Mouse (Mus musculus) heart, adult 2 months (tissue): ENCODE measurements around the gene Map3k9. TPM values are rescaled to one million over a fixed set of nuclear protein-coding genes. Genes with fewer than 3 reads are reported as not detected.

Experiments used
- DNase-seq, 2 experiments: peaks; one replicate each; pipeline ENCODE4 v3.0.0; 2021
- H3K27ac ChIP-seq: fragments of 200-600 bp; 2 replicates; pipeline ENCODE4 v1.8.1; 2022
- H3K27me3 ChIP-seq: fragments of 200-500 bp; 2 replicates; pipeline ENCODE4 v1.6.1; 2012; ENCODE audit warnings: mild to moderate bottlenecking, low read length, inconsistent platforms, mixed read lengths; ENCODE audit not compliant: control insufficient read depth, insufficient read depth
- H3K36me3 ChIP-seq: fragments of 200-500 bp; 2 replicates; pipeline ENCODE4 v1.6.1; 2012; ENCODE audit warnings: low read length, inconsistent platforms; ENCODE audit not compliant: control insufficient read depth, insufficient read depth
- H3K4me1 ChIP-seq: fragments of 200-500 bp; 2 replicates; pipeline ENCODE4 v1.6.1; 2011; ENCODE audit warnings: low read length; ENCODE audit not compliant: control insufficient read depth, insufficient read depth
- H3K4me3 ChIP-seq: fragments of 200-600 bp; 2 replicates; pipeline ENCODE4 v1.8.1; 2022
- H3K79me2 ChIP-seq: fragments of 200-500 bp; replicated peaks from 2 replicates; pipeline ENCODE4 v1.6.1; 2012; ENCODE audit warnings: mild to moderate bottlenecking, inconsistent platforms, low read length, moderate library complexity, mixed read lengths; ENCODE audit not compliant: control insufficient read depth, insufficient read depth
- H3K9ac ChIP-seq: fragments of 200-500 bp; 2 replicates; pipeline ENCODE4 v1.6.1; 2012; ENCODE audit warnings: low read depth, mild to moderate bottlenecking, control low read depth, inconsistent platforms, low read length, mixed read lengths
- CTCF ChIP-seq: fragments of 200-600 bp; IDR thresholded peaks from 2 replicates; pipeline ENCODE4 v1.8.1; 2022; ENCODE audit warnings: antibody characterized with exemption, mild to moderate bottlenecking, moderate library complexity
- EP300 ChIP-seq: fragments of 200-500 bp; IDR thresholded peaks from 2 replicates; pipeline ENCODE4 v1.6.1; 2011; ENCODE audit warnings: low read depth, low read length, control low read depth; ENCODE audit not compliant: insufficient read depth
- POLR2A ChIP-seq: fragments of 200-500 bp; IDR thresholded peaks from 2 replicates; pipeline ENCODE4 v1.6.1; 2011; ENCODE audit warnings: mild to moderate bottlenecking, low read depth, low read length, control low read depth; ENCODE audit not compliant: insufficient read depth
- WGBS: fragments of 180-500 bp; shearing (Covaris S2); methylation state at CpG from one replicate; pipeline ENCODE4 v1.1.7; 2018; 5-methylcytosine and 5-hydroxymethylcytosine counted together
- intact Hi-C: fragments of 180-260 bp; cut with DNase I; formaldehyde crosslinking; loops from one replicate; pipeline ENCODE4 v1.15.1; 2025
- polyA plus RNA-seq: library from polyadenylated mRNA; depleted of rRNA; stranded (reverse); fragments of >200 nt; gene quantifications from 2 replicates; pipeline ENCODE4 v1.2.3, GENCODE M21; 2012
- total RNA-seq, 2 experiments: library from RNA; stranded (reverse); gene quantifications; 2 replicates each; pipeline ENCODE4 v1.2.3; 2021

The Map3k9 gene
- total and polyA plus RNA-seq, 3 experiments: 0.08 to 0.29 (median 0.20) TPM

DNA sequence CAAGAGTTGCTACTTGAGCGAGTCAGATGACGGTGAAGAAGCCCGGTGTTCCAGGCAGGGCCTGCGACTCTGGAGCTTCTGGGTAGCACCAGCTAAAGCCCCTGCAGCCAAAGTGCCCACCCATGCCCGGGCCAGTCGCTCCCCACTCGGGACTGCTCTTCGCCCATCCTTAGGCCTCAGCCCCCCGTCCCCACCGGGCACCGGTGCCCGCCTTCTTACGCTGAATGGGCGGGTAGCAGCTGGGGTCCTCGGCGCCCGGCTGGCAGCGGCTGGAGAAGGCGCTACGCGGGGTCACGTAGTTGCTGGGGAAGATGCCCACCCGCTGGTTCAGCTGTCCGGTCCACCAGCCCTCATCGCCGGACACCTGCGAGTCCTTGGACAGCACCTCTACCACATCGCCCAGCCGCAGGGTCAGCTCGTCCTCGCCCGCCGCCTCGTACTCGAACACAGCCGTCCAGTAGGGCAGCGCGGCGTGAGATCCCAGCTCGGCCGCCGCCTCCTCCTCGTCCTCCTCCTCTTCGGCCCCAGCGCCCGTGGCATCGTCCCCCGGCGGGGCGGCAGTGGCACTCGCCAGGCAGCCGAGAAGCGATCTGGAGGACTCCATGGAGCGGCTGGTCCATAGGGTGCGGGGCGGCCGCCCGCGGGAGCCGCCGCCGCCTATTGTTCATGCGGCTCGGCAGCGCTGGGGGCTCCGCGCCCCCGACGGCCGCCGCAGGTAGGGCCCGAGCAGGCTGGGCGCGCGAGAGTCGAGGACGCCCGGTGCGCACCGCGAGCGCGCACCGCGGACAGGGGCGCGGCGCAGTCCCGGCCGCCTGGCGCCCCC lies 493 bp downstream of the Map3k9 start:
- no peaks in the 10 kb centered on the region for H3K36me3 ChIP-seq
- WGBS: 1% methylated on average over 82 of the region's 91 CpGs
- TF ChIP-seq POLR2A (no peak), CTCF (no peak), EP300 (no peak)
- peak in 1 of 2 experiments; percentile 41 for DNase-seq
- H3K27ac ChIP-seq: no peak overlapping the region
- H3K4me1 ChIP-seq: no peaks in the 10 kb centered on the region
- H3K27me3 ChIP-seq: peaks cover 6% of the 10 kb centered on the region
- no peaks in the 10 kb centered on the region for H3K79me2 ChIP-seq
- peak overlapping the region; percentile 11 for H3K9ac ChIP-seq
- H3K4me3 ChIP-seq: peak overlapping the region; percentile 64
- intact Hi-C loops: no loop called here

DNA sequence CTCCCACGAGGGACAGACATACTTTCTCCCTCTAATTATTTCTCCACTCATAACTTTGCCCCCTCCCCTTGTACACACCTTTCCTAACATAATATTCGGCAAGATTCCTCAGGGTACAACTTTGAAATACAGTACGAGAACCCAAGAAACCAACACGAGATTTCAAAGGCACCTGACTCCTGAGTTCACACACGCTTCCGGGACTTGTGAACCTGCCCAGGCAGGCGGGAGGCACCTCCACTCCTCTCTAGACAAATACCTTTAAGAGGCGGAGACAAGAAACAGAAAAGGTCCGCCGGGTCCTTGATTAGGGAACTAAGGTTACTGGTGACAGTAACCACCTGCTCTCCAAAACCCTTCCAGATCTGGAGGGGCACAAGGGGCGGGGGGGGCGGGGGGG lies 1.1 kb downstream of the Map3k9 start:
- no peaks in the 10 kb centered on the region for H3K36me3 ChIP-seq
- no peak for DNase-seq
- peaks cover 6% of the 10 kb centered on the region for H3K27me3 ChIP-seq
- no peak overlapping the region for H3K27ac ChIP-seq
- WGBS: 18% methylated on average over 11 of the region's 12 CpGs
- intact Hi-C loops: no loop called here
- H3K4me3 ChIP-seq: no peak overlapping the region
- H3K9ac ChIP-seq: no peak overlapping the region
- H3K4me1 ChIP-seq: no peaks in the 10 kb centered on the region
- TF ChIP-seq POLR2A (no peak), EP300 (no peak), CTCF (no peak)
- no peaks in the 10 kb centered on the region for H3K79me2 ChIP-seq

DNA sequence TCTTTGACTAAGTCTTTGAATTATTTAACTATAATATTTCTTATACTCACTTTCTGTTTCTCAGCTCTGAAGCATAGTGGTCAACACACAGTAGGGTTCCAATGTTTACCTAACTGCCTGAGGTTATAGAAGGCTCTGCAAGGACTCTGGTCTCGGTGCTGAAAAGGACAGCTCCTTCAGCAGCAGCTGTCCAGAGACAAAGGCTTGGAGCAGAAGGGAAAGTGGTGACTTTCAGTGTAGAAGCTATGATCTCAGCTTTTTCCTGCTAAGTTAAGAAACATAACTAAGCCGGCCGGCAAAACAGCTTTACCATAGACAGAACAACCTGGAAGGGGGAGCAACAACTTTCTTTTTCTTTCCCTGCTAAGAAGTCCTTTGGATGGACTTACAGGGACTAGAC lies 4.8 kb downstream of the Map3k9 start:
- TF ChIP-seq EP300 (no peak), POLR2A (no peak), CTCF (no peak)
- Histone ChIP-seq H3K27ac (no peak overlapping the region), H3K4me1 (no peaks in the 10 kb centered on the region), H3K27me3 (peaks cover 6% of the 10 kb centered on the region), H3K4me3 (no peak overlapping the region), H3K79me2 (no peaks in the 10 kb centered on the region), H3K9ac (no peak overlapping the region), H3K36me3 (no peaks in the 10 kb centered on the region)
- intact Hi-C loops: no loop called here
- WGBS: 12% methylated on average over 3 of the region's 3 CpGs
- no peak for DNase-seq

DNA sequence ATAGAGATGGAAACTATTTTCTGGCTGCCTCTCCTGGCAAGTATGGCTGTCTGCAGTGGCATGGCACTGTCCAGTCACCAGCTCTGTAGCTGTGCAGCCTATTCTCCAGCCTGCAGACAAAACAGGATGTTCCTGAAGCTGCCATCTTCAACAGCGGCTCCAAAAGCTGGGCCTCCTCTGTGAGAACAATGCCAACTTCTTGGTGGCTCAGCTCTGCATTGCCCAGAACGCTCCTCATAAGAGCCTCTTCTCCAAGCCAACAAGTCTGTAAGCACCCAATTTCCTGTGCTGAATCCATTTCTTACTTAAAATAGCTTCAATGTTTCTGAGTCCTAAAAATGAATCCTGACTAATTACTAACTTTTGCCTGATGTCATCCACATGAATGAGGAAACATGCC lies 5.3 kb downstream of the Map3k9 start:
- Histone ChIP-seq H3K9ac (no peak overlapping the region), H3K4me3 (no peak overlapping the region), H3K36me3 (no peaks in the 10 kb centered on the region), H3K27me3 (peaks cover 5% of the 10 kb centered on the region), H3K4me1 (no peaks in the 10 kb centered on the region), H3K27ac (no peak overlapping the region), H3K79me2 (no peaks in the 10 kb centered on the region)
- DNase-seq: no peak
- no peak for TF ChIP-seq CTCF
- TF ChIP-seq EP300: no peak
- TF ChIP-seq POLR2A: no peak
- intact Hi-C loops: no loop called here
- WGBS: 70% methylated on average over 2 of the region's 2 CpGs

DNA sequence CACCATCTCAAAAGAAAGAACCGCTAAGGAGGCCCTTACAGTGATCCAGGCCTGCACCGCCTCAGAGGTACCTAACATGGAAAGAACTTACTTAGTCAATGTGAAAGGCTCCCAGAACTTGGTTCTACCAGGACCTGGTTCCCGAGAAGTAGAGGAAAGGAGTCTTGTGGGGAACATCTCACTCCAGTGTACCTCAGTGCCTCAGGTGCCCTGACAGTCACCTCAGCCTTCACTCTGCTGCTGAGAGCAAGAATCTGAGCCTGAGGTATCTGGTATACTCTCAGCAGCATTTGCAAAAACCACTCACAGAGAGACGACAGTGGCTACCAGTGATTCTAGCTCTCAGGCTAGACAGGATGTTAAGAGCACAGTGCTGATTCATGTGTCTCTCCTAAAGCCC lies 6.8 kb downstream of the Map3k9 start:
- no peak overlapping the region for H3K9ac ChIP-seq
- no peaks in the 10 kb centered on the region for H3K36me3 ChIP-seq
- WGBS: 71% methylated on average over 4 of the region's 4 CpGs
- H3K79me2 ChIP-seq: no peaks in the 10 kb centered on the region
- no peaks in the 10 kb centered on the region for H3K4me1 ChIP-seq
- intact Hi-C loops: no loop called here
- DNase-seq: no peak
- H3K27me3 ChIP-seq: no peaks in the 10 kb centered on the region
- H3K27ac ChIP-seq: no peak overlapping the region
- H3K4me3 ChIP-seq: no peak overlapping the region
- no peak for TF ChIP-seq POLR2A
- TF ChIP-seq CTCF: no peak
- no peak for TF ChIP-seq EP300

DNA sequence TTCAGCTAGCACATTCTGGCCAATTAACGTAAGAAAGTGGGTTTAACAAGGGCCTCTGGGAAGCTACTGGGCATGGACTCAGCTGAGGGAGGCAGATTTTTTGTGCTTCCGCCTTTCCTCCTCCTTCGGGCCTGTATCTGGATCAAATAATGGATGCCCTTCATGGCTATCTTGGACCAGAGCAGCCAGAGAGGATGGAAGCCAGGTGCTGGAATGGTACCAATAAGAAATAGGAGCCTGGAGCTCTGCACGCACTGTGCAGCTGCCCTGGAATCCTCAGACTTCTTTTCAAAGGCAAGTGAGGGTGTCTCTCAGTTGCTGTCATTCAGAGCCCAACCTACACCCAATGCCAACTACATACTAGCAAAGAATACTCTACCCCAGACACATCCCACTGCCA lies 11.5 kb downstream of the Map3k9 start:
- no peak for DNase-seq
- Histone ChIP-seq H3K4me3 (no peak overlapping the region), H3K27me3 (no peaks in the 10 kb centered on the region), H3K9ac (no peak overlapping the region), H3K4me1 (no peaks in the 10 kb centered on the region), H3K79me2 (no peaks in the 10 kb centered on the region), H3K36me3 (no peaks in the 10 kb centered on the region), H3K27ac (no peak overlapping the region)
- 79% methylated on average over 4 of the region's 4 CpGs for WGBS
- TF ChIP-seq EP300 (no peak), CTCF (no peak), POLR2A (no peak)
- intact Hi-C loops: no loop called here
